In the genomic region with DNA sequence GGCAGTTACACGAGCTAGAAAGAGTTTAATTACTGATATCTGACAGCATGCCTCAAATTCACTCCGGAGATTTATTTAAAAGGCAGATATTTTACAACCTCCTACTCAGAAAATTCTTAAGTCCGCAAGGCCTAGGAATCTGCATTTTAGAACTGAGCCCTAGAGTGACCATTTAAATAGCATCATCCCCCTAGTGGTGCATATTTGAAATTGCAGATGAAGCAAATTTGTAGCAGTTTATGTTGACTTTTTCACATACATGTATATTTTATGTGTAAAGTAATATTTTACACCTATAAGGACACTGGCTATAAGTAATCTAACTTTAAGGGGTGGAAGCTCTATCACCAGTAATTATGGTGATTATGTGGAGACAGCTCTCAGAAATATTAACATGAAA, we compare ENCODE assay signal across 11 mouse cellular contexts.
DNase-seq lines count a peak whose midpoint lies in the region; ATAC-seq and TF ChIP-seq lines count a peak whose summit lies in the region.
"Had no signal": no experiment of that assay in that cellular context is flagged by ENCODE, and none has a peak within 500 bp of the region (broad histone marks: within the 10 kb centered on the region; RNA-seq: fewer than 3 reads in every experiment).

No protein-coding gene starts in this region.

- dilution Hi-C loops in CH12.LX (cut with MboI; ENCODE audit: extremely low pct_ligation_motif_present, extremely low pct_unique_long_range_greater_than_20kb, low sequenced_read_pairs) = no loop called here

- TF ChIP-seq CTCF in CH12.LX (conservative IDR thresholded peaks at IDR 0.05 in 1 of 2, IDR thresholded peaks at IDR 0.05 in 1 of 2; ENCODE audit: low read depth in 2 of 2, low read length in 2 of 2) = peak; percentile 17 to 62; a peak in 3 of 4 replicates

- no peak for DNase-seq in intestine, embryonic 14.5 days (ENCODE audit: low spot score)
- DNase-seq in CH12.LX (ENCODE audit: extremely low read depth) = peak; percentile 22
- DNase-seq in MEL-GATA-1-ER (ENCODE audit: extremely low read depth, low read depth) = peak; percentile 43
- no peak for DNase-seq in liver, embryonic 13.5 days
- DNase-seq in MN1 (ENCODE audit: low spot score) = no peak
- DNase-seq in spleen, postnatal 14 days (ENCODE audit: low spot score in 2 of 2) = no peak
- DNase-seq: adrenal gland, adult 8-10 months; kidney, adult 11 months; right cerebral cortex, postnatal 14 days had no signal

- no peaks in the 10 kb centered on the region for H3K9me3 ChIP-seq in intestine, embryonic 14.5 days (ENCODE audit: control insufficient read depth, low read length)
- no peaks in the 10 kb centered on the region for H3K9me3 ChIP-seq in intestine, embryonic 16.5 days (ENCODE audit: control insufficient read depth, low read length)
- peaks cover 3% of the 10 kb centered on the region for H3K9me3 ChIP-seq in CH12.LX (replicated peaks; ENCODE audit: low read length)
- H3K9me3 ChIP-seq in liver, embryonic 13.5 days (replicated peaks) = no peaks in the 10 kb centered on the region

- 0 out of 2 replicates have a peak, but pooled peaks have one; percentile 23 for ATAC-seq in intestine, embryonic 14.5 days (replicated peaks; ENCODE audit: low FRiP score, low TSS enrichment, low read depth)
- no peak for ATAC-seq in intestine, embryonic 16.5 days
- ATAC-seq in liver, embryonic 13.5 days (ENCODE audit: low read depth) = no peak
- ATAC-seq: midbrain, embryonic 16.5 days had no signal

- WGBS in intestine, embryonic 14.5 days = 61% methylated on average over 3 of the region's 3 CpGs
- WGBS in intestine, embryonic 16.5 days = 70% methylated on average over 3 of the region's 3 CpGs
- 54% methylated on average over 3 of the region's 3 CpGs for WGBS in liver, embryonic 13.5 days (ENCODE audit: insufficient replicate concordance)

- H3K4me1 ChIP-seq in intestine, embryonic 14.5 days (replicated peaks; ENCODE audit: control insufficient read depth, insufficient read depth, low read length) = no peaks in the 10 kb centered on the region
- no peaks in the 10 kb centered on the region for H3K4me1 ChIP-seq in intestine, embryonic 16.5 days (ENCODE audit: control insufficient read depth, insufficient read depth, low read length)
- H3K4me1 ChIP-seq in CH12.LX (ENCODE audit: control insufficient read depth in 1 of 2, insufficient read depth in 2 of 2) = peaks cover 11 to 22% of the 10 kb centered on the region in 2 experiments
- peaks cover 69% of the 10 kb centered on the region for H3K4me1 ChIP-seq in liver, embryonic 13.5 days (replicated peaks)

- TF ChIP-seq RAD21 in CH12.LX (IDR thresholded peaks at IDR 0.05; ENCODE audit: low read depth, low read length) = peak; percentile 38

- TF ChIP-seq EP300 in CH12.LX (IDR thresholded peaks at IDR 0.05; ENCODE audit: low read length) = no peak

- H3K4me3 ChIP-seq in intestine, embryonic 14.5 days (ENCODE audit: low read depth, low read length) = no peak overlapping the region
- no peak overlapping the region for H3K4me3 ChIP-seq in intestine, embryonic 16.5 days (ENCODE audit: low read length)
- no peak overlapping the region for H3K4me3 ChIP-seq in CH12.LX (replicated peaks in 1 of 3; ENCODE audit: low read depth in 2 of 3, low read length in 2 of 3, poor library complexity in 1 of 3)
- H3K4me3 ChIP-seq in liver, embryonic 13.5 days (replicated peaks) = no peak overlapping the region

- no peaks in the 10 kb centered on the region for H3K79me2 ChIP-seq in CH12.LX (replicated peaks; ENCODE audit: control insufficient read depth, extremely low read depth, insufficient read depth, poor library complexity, severe bottlenecking)

- no peak overlapping the region for H3K4me2 ChIP-seq in intestine, embryonic 14.5 days (ENCODE audit: low read length)
- H3K4me2 ChIP-seq in intestine, embryonic 16.5 days (ENCODE audit: low read depth, low read length) = no peak overlapping the region
- no peak overlapping the region for H3K4me2 ChIP-seq in CH12.LX (ENCODE audit: insufficient read depth, low read depth, poor library complexity, severe bottlenecking)
- peak overlapping the region; percentile 73; the same call in 1 of the 2 replicates for H3K4me2 ChIP-seq in liver, embryonic 13.5 days

- TF ChIP-seq POLR2A in CH12.LX (IDR thresholded peaks at IDR 0.05; ENCODE audit: low read depth, low read length) = no peak

- H3K27ac ChIP-seq in intestine, embryonic 14.5 days (ENCODE audit: low read depth) = no peak overlapping the region
- no peak overlapping the region for H3K27ac ChIP-seq in intestine, embryonic 16.5 days (ENCODE audit: low read length)
- H3K27ac ChIP-seq in CH12.LX (ENCODE audit: insufficient read depth, low read depth) = no peak overlapping the region
- H3K27ac ChIP-seq in liver, embryonic 13.5 days = peak overlapping the region; percentile 98

- H3K27me3 ChIP-seq in intestine, embryonic 14.5 days (replicated peaks; ENCODE audit: control insufficient read depth, insufficient read depth, low read length) = no peaks in the 10 kb centered on the region
- H3K27me3 ChIP-seq in intestine, embryonic 16.5 days (replicated peaks; ENCODE audit: control insufficient read depth, insufficient read depth, low read length) = no peaks in the 10 kb centered on the region
- H3K27me3 ChIP-seq in CH12.LX (replicated peaks) = peaks cover 3% of the 10 kb centered on the region
- H3K27me3 ChIP-seq in liver, embryonic 13.5 days = no peaks in the 10 kb centered on the region

- no peaks in the 10 kb centered on the region for H3K36me3 ChIP-seq in intestine, embryonic 14.5 days (ENCODE audit: control insufficient read depth, insufficient read depth, low read length)
- no peaks in the 10 kb centered on the region for H3K36me3 ChIP-seq in intestine, embryonic 16.5 days (ENCODE audit: control insufficient read depth, insufficient read depth, low read length)
- H3K36me3 ChIP-seq in CH12.LX (replicated peaks in 1 of 2; ENCODE audit: control insufficient read depth in 1 of 2, insufficient read depth in 1 of 2, low read length in 1 of 2) = no peaks in the 10 kb centered on the region
- H3K36me3 ChIP-seq in liver, embryonic 13.5 days = no peaks in the 10 kb centered on the region

- H3K9ac ChIP-seq in intestine, embryonic 14.5 days (ENCODE audit: low read length) = no peak overlapping the region
- no peak overlapping the region for H3K9ac ChIP-seq in intestine, embryonic 16.5 days (ENCODE audit: low read depth, low read length)
- H3K9ac ChIP-seq in CH12.LX (ENCODE audit: insufficient read depth, low read depth) = no peak overlapping the region
- peak overlapping the region; percentile 65; the same call in 1 of the 2 replicates for H3K9ac ChIP-seq in liver, embryonic 13.5 days

- in situ Hi-C loops in CH12.LX (cut with MboI; ENCODE audit: low pct_ligation_motif_present, low pct_unique_long_range_greater_than_20kb, low sequenced_read_pairs) = loop anchor here (10.0 to 25.0 kb wide), 2 partner anchors 375 to 1037 kb away; no protein-coding TSS in a partner anchor

TF ChIP-seq in CH12.LX, 34 proteins besides CTCF, POLR2A, EP300 and RAD21:
- no peak for TF ChIP-seq NRF1 (IDR thresholded peaks at IDR 0.05; ENCODE audit: low read depth, low read length)
- TF ChIP-seq ETS1 (conservative IDR thresholded peaks at IDR 0.05; ENCODE audit: low read depth, low read length) = no peak
- TF ChIP-seq MAFK (IDR thresholded peaks at IDR 0.05; ENCODE audit: insufficient replicate concordance, low read length) = peak; percentile 90
- no peak for TF ChIP-seq ELF1 (IDR thresholded peaks at IDR 0.05; ENCODE audit: low read depth, low read length)
- no peak for TF ChIP-seq JUN (IDR thresholded peaks at IDR 0.05; ENCODE audit: insufficient read depth, low read depth, low read length)
- TF ChIP-seq ZMIZ1 (IDR thresholded peaks at IDR 0.05; ENCODE audit: low read depth, low read length) = no peak
- TF ChIP-seq USF2 (conservative IDR thresholded peaks at IDR 0.05; ENCODE audit: low read depth, low read length) = no peak
- no peak for TF ChIP-seq PAX5 (IDR thresholded peaks at IDR 0.05; ENCODE audit: low read length)
- no peak for TF ChIP-seq TCF12 (IDR thresholded peaks at IDR 0.05; ENCODE audit: low read depth, low read length)
- no peak for TF ChIP-seq ZC3H11A (IDR thresholded peaks at IDR 0.05; ENCODE audit: low read depth, low read length)
- peak; percentile 41 for TF ChIP-seq SMC3 (IDR thresholded peaks at IDR 0.05; ENCODE audit: low read depth, low read length)
- no peak for TF ChIP-seq ZNF384 (IDR thresholded peaks at IDR 0.05; ENCODE audit: low read depth, low read length)
- TF ChIP-seq SIN3A (IDR thresholded peaks at IDR 0.05; ENCODE audit: low read length) = no peak
- TF ChIP-seq POLR2AphosphoS2 (IDR thresholded peaks at IDR 0.05; ENCODE audit: low read depth, low read length) = no peak
TF ChIP-seq in CH12.LX: peak in this region for 2.

Comparison
In these comparisons a context has a peak if more than half of its experiments do, and no peak if none do; other contexts are left out.
1. DNase-seq: peak in CH12.LX (single experiment) and MEL-GATA-1-ER (single experiment); none in intestine, embryonic 14.5 days (single experiment), liver, embryonic 13.5 days (single experiment), MN1 (single experiment) and spleen, postnatal 14 days (0 of 2).